Mouse (Mus musculus): ENCODE results near the gene Ptch2.

DNA sequence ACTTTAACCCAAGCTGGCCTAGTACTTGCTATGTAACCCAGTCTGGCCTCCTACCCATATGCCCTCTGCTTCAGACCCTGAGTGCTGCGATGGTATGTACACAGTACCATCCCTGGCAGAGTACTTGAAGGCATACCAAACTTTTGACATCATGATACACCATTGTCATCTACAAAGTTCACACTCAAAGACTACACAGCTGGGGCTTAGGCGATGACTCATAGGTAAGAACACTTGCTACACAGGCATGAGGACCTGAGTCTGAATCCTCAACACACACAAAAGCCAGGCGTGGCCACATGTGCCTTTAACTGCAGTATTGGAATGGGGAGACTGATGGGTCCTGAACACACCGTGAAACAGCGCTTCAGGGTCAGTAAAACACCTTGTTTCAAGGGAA lies 24.7 kb upstream of the Ptch2 start:
- TF ChIP-seq CTCF (IDR thresholded peaks at IDR 0.05; ENCODE audit: control insufficient read depth, insufficient read depth, insufficient read length) (no peak), USF1 (IDR thresholded peaks at IDR 0.05; ENCODE audit: low read depth) (no peak), MAX (IDR thresholded peaks at IDR 0.05) (no peak), MYOG (IDR thresholded peaks at IDR 0.05; ENCODE audit: control insufficient read depth, extremely low read depth, insufficient read length) (no peak), MYOD1 (IDR thresholded peaks at IDR 0.05; ENCODE audit: control insufficient read depth, insufficient read length, low read depth) (peak; percentile 14), CEBPB (IDR thresholded peaks at IDR 0.05; ENCODE audit: low read depth) (no peak)
